Mouse (Mus musculus) spleen, adult 18-20 months (tissue): ENCODE data around the gene Ndufaf7.

Experiments used
- DNase-seq, 2 experiments: peaks; one replicate each; pipeline ENCODE4 v3.0.0; 2022; ENCODE audit warnings: mixed read lengths in 2 of 2

The Ndufaf7 gene

DNA sequence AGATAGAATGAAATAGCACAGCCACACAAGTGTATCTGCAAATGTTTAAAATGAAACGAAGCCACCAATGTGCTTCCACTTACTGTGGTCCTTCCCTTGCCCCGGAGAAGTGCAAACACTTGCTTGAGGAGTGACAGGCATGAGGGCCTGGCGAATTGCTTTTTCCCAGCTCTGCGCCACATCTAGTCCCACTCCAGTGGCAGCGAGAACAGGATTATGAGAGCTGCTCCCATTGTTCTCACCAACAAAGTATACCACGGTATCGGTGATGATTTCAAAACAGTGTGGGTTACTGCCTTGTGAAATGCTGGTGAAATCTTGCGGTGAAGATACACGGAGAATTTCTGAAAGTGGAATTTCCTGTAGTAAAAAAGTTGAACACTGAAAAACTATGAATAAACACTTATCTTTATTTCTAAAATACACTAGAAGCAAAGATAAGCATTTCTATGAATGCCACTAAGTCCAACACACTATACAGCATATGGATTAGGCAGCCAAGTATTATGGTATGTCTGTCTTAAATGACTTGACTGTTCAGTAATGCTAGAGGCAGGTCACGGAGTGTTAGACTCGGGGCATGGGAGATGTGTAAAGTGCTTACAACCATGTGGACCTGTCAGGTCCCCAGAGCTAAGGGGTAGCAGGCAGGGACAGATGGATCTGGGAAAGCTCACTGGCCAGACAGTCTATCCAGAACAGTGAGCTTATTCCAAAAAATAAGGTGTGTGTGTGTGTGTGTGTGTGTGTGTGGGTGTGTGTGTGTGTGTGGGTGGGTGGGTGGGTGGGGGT is 29.4 kb downstream of the Ndufaf7 start:
- no peak for DNase-seq

DNA sequence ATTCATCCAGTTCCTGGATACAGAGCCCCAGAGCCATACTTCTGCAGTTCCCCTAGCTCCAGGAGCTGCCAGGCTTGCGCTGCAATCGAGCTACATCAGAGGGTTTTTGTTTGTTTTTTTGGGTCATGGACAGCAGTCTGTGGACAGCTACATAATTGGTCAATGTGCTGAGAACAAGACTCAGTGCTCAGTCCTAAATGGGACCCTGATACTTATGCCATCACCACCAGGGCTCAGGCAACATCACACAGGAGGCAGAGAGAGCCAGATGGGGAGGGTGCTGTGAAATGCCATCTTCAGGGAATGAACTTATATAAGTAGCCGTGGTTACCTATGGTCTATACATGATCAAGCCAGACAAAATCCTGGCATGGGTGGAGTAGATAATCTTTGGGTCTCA is 31.6 kb downstream of the Ndufaf7 start:
- no peak for DNase-seq

- DNase-seq: no peak
Measured at GRCm38 (mm10) chr17:78983166-78983565, 46.2 kb downstream of the Ndufaf7 start.

DNA sequence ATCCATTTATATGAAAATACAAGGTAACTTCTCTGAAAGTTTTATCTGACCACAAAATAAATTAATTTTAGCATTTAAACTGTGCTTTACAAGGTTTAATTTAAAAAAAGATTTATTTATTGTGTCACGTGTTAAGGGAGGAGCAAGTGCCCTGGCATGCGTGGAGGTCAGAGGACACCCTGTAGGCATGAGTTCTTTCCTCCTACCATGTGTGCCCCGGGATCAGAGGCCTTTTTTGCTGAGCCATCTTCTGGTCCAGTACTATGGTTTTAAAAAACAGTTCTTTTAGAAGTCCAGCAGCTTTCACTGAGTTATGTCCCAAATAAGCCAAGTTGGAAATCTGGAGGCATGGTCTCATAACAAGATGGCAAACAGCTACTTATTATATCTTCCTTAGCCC is 46.8 kb downstream of the Ndufaf7 start:
- DNase-seq: no peak

- no peak for DNase-seq
Measured at GRCm38 (mm10) chr17:78989015-78989414, 52.1 kb downstream of the Ndufaf7 start.

DNA sequence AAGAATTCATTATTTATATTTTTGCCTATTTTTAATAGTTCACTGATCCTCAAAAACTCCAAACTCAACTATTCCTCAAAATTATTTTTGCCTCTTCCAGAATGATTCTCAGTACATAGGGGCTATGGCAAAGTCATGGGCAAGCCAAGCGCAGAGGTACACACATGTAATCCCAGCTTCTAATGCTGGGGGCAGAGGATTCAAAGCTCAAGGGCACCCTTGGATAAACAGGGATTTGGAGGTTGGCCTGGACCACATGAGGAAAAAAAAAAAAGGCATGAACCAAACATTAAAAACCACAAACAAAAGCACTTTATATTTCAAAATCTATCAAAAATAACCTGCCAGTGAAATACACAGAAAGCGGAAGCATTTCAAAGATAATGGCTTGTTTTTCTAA is 54.6 kb downstream of the Ndufaf7 start:
- no peak for DNase-seq

DNA sequence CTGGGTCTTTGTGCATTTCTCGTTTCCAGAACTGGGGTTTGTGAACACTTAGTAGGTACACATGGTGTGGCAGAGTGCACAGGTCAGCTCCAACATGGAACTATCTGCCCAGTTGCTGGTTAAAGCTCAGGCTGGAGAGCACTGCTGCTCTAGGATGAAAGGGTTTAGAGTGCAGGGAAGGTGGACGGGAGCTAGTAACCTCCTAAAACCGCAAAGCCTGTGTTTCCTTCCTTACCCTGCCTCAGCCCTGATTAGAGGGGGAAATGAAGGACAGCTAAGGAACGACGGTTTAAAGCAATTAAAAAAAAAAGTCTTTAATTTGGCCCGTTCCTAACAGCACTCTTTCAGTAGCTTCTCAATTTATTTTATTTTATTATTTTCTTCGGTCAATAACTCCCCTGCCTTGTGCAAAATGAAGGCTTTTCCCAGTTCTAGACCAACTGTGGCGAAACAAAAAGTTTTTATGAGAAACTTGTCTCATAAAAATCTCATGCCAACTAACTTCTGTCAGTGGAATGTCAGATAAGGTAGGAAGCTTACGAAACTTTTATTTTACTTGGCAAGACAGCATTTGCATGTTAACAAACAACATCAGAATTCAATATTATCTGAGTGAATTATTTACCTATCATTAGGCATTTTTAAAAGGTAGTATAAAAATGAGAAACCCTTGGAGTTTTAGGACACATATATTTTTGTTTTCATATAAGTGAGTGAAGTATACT is 55.5 kb downstream of the Ndufaf7 start:
- DNase-seq: no peak

DNA sequence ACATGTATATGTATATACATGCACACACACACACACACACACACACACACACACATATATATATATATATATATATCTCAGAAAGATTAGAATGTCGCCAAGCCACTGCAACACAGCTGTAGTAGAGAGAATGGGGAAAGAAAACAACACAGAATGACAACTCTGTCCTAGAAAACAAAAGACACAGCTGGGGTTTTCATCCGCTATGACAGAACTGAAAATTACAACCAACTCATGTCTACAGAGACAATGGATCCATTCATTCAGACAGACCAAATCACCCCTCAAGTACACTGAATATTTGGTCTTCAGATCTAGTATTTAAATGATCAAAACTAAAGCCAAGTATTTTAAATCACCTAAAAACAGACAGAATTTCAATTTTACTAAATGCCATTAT is 56.7 kb downstream of the Ndufaf7 start:
- no peak for DNase-seq

DNA sequence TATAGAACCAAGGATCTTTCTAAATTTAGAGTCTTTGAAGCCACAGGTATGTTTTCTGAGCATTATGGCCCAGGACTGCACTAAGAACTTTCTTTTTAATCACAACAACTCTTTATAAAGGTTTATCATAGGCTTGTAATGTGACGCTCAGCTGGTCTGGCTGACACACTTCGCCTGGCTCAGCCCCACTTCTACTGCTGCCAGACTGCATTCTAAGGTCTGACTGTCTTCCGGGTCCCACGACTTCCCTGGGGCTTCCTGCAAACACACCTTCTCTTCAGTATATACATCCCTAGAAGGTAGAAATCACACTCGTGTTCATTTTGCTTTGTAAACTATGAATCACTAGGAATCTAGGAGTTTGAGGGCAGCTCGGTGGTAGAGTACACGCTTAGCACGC is 57.4 kb downstream of the Ndufaf7 start:
- DNase-seq: no peak

GRCm38 (mm10) chr17:78994931-78995820 is 58.2 kb downstream of the Ndufaf7 start:
- DNase-seq: no peak
